8 mouse cellular contexts compared by ENCODE assay signal in genomic region chr13:34036726-34037125, GRCm38 (mm10). TPM values are rescaled to one million over a fixed set of nuclear protein-coding genes. Genes with fewer than 3 reads are reported as not detected.
DNase-seq lines count a peak whose midpoint lies in the region; ATAC-seq lines count a peak whose summit lies in the region.

No protein-coding gene starts in this region.

- ATAC-seq in kidney, embryonic 15.5 days (replicated peaks; ENCODE audit: low FRiP score): no peak
- ATAC-seq in embryonic facial prominence, embryonic 15.5 days (ENCODE audit: insufficient number of reproducible peaks, low FRiP score, low TSS enrichment, low read depth): no peak
- no peak for ATAC-seq in hindbrain, embryonic 13.5 days (ENCODE audit: low FRiP score)
- peak; percentile 4; the same call in 1 of the 2 replicates for ATAC-seq in midbrain, embryonic 11.5 days (ENCODE audit: low FRiP score)
- no peak for ATAC-seq in granulocyte monocyte progenitor cell, adult 5-6 weeks (replicated peaks; ENCODE audit: poor library complexity, severe bottlenecking)
- ATAC-seq in erythroid progenitor cell, adult 5-6 weeks (replicated peaks; ENCODE audit: low FRiP score, poor library complexity, severe bottlenecking): no peak

- no peak overlapping the region for H3K4me2 ChIP-seq in kidney, embryonic 15.5 days
- H3K4me2 ChIP-seq in embryonic facial prominence, embryonic 15.5 days (replicated peaks): no peak overlapping the region
- H3K4me2 ChIP-seq in hindbrain, embryonic 13.5 days: peak overlapping the region; percentile 74; the same call in 1 of the 2 replicates
- H3K4me2 ChIP-seq in midbrain, embryonic 11.5 days: no peak overlapping the region

- H3K36me3 ChIP-seq in kidney, embryonic 15.5 days: peaks cover 29% of the 10 kb centered on the region
- H3K36me3 ChIP-seq in embryonic facial prominence, embryonic 15.5 days: peaks cover 19% of the 10 kb centered on the region
- H3K36me3 ChIP-seq in hindbrain, embryonic 13.5 days: peaks cover 15% of the 10 kb centered on the region
- H3K36me3 ChIP-seq in midbrain, embryonic 11.5 days (ENCODE audit: control insufficient read depth, insufficient read depth, low read length): no peaks in the 10 kb centered on the region; the same call in 1 of the 2 replicates

- DNase-seq in kidney, adult 18-20 months: no peak
- DNase-seq in midbrain, embryonic 11.5 days (ENCODE audit: low spot score, missing footprints): no peak
- no peak for DNase-seq in adipocyte (ENCODE audit: low spot score)

- H3K9me3 ChIP-seq in kidney, embryonic 15.5 days (replicated peaks): no peaks in the 10 kb centered on the region
- H3K9me3 ChIP-seq in embryonic facial prominence, embryonic 15.5 days (replicated peaks): no peaks in the 10 kb centered on the region
- H3K9me3 ChIP-seq in hindbrain, embryonic 13.5 days: no peaks in the 10 kb centered on the region
- 0 out of 2 replicates have a peak, but pooled peaks cover 3% of the 10 kb centered on the region for H3K9me3 ChIP-seq in midbrain, embryonic 11.5 days (ENCODE audit: control insufficient read depth, low read length)

- no peaks in the 10 kb centered on the region for H3K27me3 ChIP-seq in kidney, embryonic 15.5 days
- H3K27me3 ChIP-seq in embryonic facial prominence, embryonic 15.5 days: no peaks in the 10 kb centered on the region
- H3K27me3 ChIP-seq in hindbrain, embryonic 13.5 days: no peaks in the 10 kb centered on the region
- H3K27me3 ChIP-seq in midbrain, embryonic 11.5 days (ENCODE audit: control insufficient read depth, insufficient read depth, low read length): no peaks in the 10 kb centered on the region

- 87% methylated on average over 5 of the region's 5 CpGs for WGBS in kidney, embryonic 15.5 days
- 84% methylated on average over 5 of the region's 5 CpGs for WGBS in embryonic facial prominence, embryonic 15.5 days
- 88% methylated on average over 5 of the region's 5 CpGs for WGBS in hindbrain, embryonic 13.5 days
- WGBS in midbrain, embryonic 11.5 days: 84% methylated on average over 5 of the region's 5 CpGs

- H3K9ac ChIP-seq in kidney, embryonic 15.5 days: no peak overlapping the region
- no peak overlapping the region for H3K9ac ChIP-seq in embryonic facial prominence, embryonic 15.5 days
- H3K9ac ChIP-seq in hindbrain, embryonic 13.5 days: no peak overlapping the region
- peak overlapping the region; percentile 96 for H3K9ac ChIP-seq in midbrain, embryonic 11.5 days (ENCODE audit: low read length)

- peak overlapping the region; percentile 91 for H3K27ac ChIP-seq in kidney, embryonic 15.5 days
- peak overlapping the region; percentile 78 for H3K27ac ChIP-seq in embryonic facial prominence, embryonic 15.5 days (replicated peaks)
- peak overlapping the region; percentile 93 for H3K27ac ChIP-seq in hindbrain, embryonic 13.5 days
- peak overlapping the region; percentile 63; the same call in 1 of the 2 replicates for H3K27ac ChIP-seq in midbrain, embryonic 11.5 days (ENCODE audit: low read depth, low read length)

- peaks cover 16% of the 10 kb centered on the region for H3K4me1 ChIP-seq in kidney, embryonic 15.5 days
- H3K4me1 ChIP-seq in embryonic facial prominence, embryonic 15.5 days: peaks cover 12% of the 10 kb centered on the region
- peaks cover 20% of the 10 kb centered on the region for H3K4me1 ChIP-seq in hindbrain, embryonic 13.5 days (replicated peaks)
- H3K4me1 ChIP-seq in midbrain, embryonic 11.5 days (ENCODE audit: control insufficient read depth, insufficient read depth, low read length): peaks cover 13% of the 10 kb centered on the region

- no peak overlapping the region for H3K4me3 ChIP-seq in kidney, embryonic 15.5 days (replicated peaks)
- H3K4me3 ChIP-seq in embryonic facial prominence, embryonic 15.5 days (replicated peaks): no peak overlapping the region
- no peak overlapping the region for H3K4me3 ChIP-seq in hindbrain, embryonic 13.5 days
- no peak overlapping the region for H3K4me3 ChIP-seq in midbrain, embryonic 11.5 days (ENCODE audit: low read depth, low read length)

RNA-seq across cellular contexts. Expression of gene Bphl, which starts 0.7 kb away (rescaled TPM):
- 66.7 and 72.2 TPM in 2 replicates for polyA plus RNA-seq in kidney, embryonic 15.5 days (2015; fragmentation: Nextera tagmentation; extraction: Ambion mirVana)
- polyA plus RNA-seq in embryonic facial prominence, embryonic 15.5 days (2015; fragmentation: Nextera tagmentation; extraction: Ambion mirVana): 51.2 and 72.1 TPM in 2 replicates
- polyA plus RNA-seq in hindbrain, embryonic 13.5 days (2015; fragmentation: Nextera tagmentation; extraction: Ambion mirVana): 34.9 and 39.8 TPM in 2 replicates
- polyA plus RNA-seq in midbrain, embryonic 11.5 days (2014; fragmentation: Nextera tagmentation; extraction: Ambion mirVana): 32.5 and 35.2 TPM in 2 replicates
- total RNA-seq in granulocyte monocyte progenitor cell, adult 5-6 weeks (2014; fragmentation: Nextera tagmentation): 88.3 and 115 TPM in 2 replicates
- 39.5 and 45.5 TPM in 2 replicates for total RNA-seq in granulocyte monocyte progenitor cell, adult 5-6 weeks (2017)
- 25.6 and 27.4 TPM in 2 replicates for total RNA-seq in erythroid progenitor cell, adult 5-6 weeks (2015; ENCODE audit: low replicate concordance)
- total RNA-seq in erythroid progenitor cell, adult 5-6 weeks (2017; ENCODE audit: low replicate concordance): 2.7 and 4.7 TPM in 2 replicates

RNA-seq across cellular contexts. Expression of gene Serpinb6a, which starts 34.1 kb away (rescaled TPM):
- 58.8 and 70.9 TPM in 2 replicates for polyA plus RNA-seq in kidney, embryonic 15.5 days (2015; fragmentation: Nextera tagmentation; extraction: Ambion mirVana)
- 69.0 and 74.4 TPM in 2 replicates for polyA plus RNA-seq in embryonic facial prominence, embryonic 15.5 days (2015; fragmentation: Nextera tagmentation; extraction: Ambion mirVana)
- polyA plus RNA-seq in hindbrain, embryonic 13.5 days (2015; fragmentation: Nextera tagmentation; extraction: Ambion mirVana): 37.4 and 38.7 TPM in 2 replicates
- 35.7 and 36.1 TPM in 2 replicates for polyA plus RNA-seq in midbrain, embryonic 11.5 days (2014; fragmentation: Nextera tagmentation; extraction: Ambion mirVana)
- total RNA-seq in granulocyte monocyte progenitor cell, adult 5-6 weeks (2014; fragmentation: Nextera tagmentation): 6.7 and 24.5 TPM in 2 replicates
- 8.6 and 8.7 TPM in 2 replicates for total RNA-seq in granulocyte monocyte progenitor cell, adult 5-6 weeks (2017)
- 25.6 and 41.1 TPM in 2 replicates for total RNA-seq in erythroid progenitor cell, adult 5-6 weeks (2015; ENCODE audit: low replicate concordance)
- 39.3 and 39.9 TPM in 2 replicates for total RNA-seq in erythroid progenitor cell, adult 5-6 weeks (2017; ENCODE audit: low replicate concordance)

RNA-seq across cellular contexts. Expression of gene Ripk1, which starts 34.6 kb away (rescaled TPM):
- polyA plus RNA-seq in kidney, embryonic 15.5 days (2015; fragmentation: Nextera tagmentation; extraction: Ambion mirVana): 18.3 and 18.6 TPM in 2 replicates
- 19.3 and 19.7 TPM in 2 replicates for polyA plus RNA-seq in embryonic facial prominence, embryonic 15.5 days (2015; fragmentation: Nextera tagmentation; extraction: Ambion mirVana)
- polyA plus RNA-seq in hindbrain, embryonic 13.5 days (2015; fragmentation: Nextera tagmentation; extraction: Ambion mirVana): 6.1 and 6.6 TPM in 2 replicates
- polyA plus RNA-seq in midbrain, embryonic 11.5 days (2014; fragmentation: Nextera tagmentation; extraction: Ambion mirVana): 8.2 and 10.0 TPM in 2 replicates
- 37.3 and 42.8 TPM in 2 replicates for total RNA-seq in granulocyte monocyte progenitor cell, adult 5-6 weeks (2014; fragmentation: Nextera tagmentation)
- 52.7 and 67.2 TPM in 2 replicates for total RNA-seq in granulocyte monocyte progenitor cell, adult 5-6 weeks (2017)
- total RNA-seq in erythroid progenitor cell, adult 5-6 weeks (2015; ENCODE audit: low replicate concordance): 27.0 and 37.7 TPM in 2 replicates
- total RNA-seq in erythroid progenitor cell, adult 5-6 weeks (2017; ENCODE audit: low replicate concordance): 7.3 and 24.8 TPM in 2 replicates

RNA-seq across cellular contexts. Expression of gene Tubb2a, which starts 41.1 kb away (rescaled TPM):
- 102 and 132 TPM in 2 replicates for polyA plus RNA-seq in kidney, embryonic 15.5 days (2015; fragmentation: Nextera tagmentation; extraction: Ambion mirVana)
- polyA plus RNA-seq in embryonic facial prominence, embryonic 15.5 days (2015; fragmentation: Nextera tagmentation; extraction: Ambion mirVana): 208 and 211 TPM in 2 replicates
- 1,972 and 2,142 TPM in 2 replicates for polyA plus RNA-seq in hindbrain, embryonic 13.5 days (2015; fragmentation: Nextera tagmentation; extraction: Ambion mirVana)
- polyA plus RNA-seq in midbrain, embryonic 11.5 days (2014; fragmentation: Nextera tagmentation; extraction: Ambion mirVana): 398 and 417 TPM in 2 replicates
- 2.3 and 3.4 TPM in 2 replicates for total RNA-seq in granulocyte monocyte progenitor cell, adult 5-6 weeks (2014; fragmentation: Nextera tagmentation)
- 7.0 and 8.5 TPM in 2 replicates for total RNA-seq in granulocyte monocyte progenitor cell, adult 5-6 weeks (2017)
- total RNA-seq in erythroid progenitor cell, adult 5-6 weeks (2015; ENCODE audit: low replicate concordance): 27.7 and 29.6 TPM in 2 replicates
- 27.4 and 38.5 TPM in 2 replicates for total RNA-seq in erythroid progenitor cell, adult 5-6 weeks (2017; ENCODE audit: low replicate concordance)
